Mouse (Mus musculus): ENCODE results near the gene Car10. TPM values are rescaled to one million over a fixed set of nuclear protein-coding genes. Genes with fewer than 3 reads are reported as not detected.
A peak's percentile ranks its signal among the peaks of the same experiment; 100 is the strongest.

Car10 gene
- polyA plus RNA-seq, 1 experiment from 2014 or later, result 5.8 TPM

DNA sequence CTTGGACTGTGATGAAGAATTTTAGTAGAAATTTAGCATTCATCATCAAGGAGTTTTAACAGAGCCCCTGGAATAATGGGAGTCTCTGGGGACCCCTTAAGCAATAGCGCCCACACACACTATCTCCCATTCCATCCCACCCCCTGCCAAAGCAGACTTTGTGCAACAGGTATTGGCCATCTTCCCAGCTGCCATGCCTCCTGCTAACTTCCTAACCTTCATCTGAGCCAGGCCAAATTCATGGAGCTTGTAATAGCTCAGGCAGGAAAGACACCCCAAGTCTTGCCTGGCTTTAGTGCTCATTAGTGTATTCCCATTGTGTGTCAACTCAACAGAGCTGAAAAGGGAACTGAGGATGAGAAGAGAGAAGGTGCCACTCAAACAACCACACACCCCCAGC, 481.8 kb downstream of the Car10 start:
- Histone ChIP-seq H3K27me3 (ENCODE audit: control insufficient read depth, insufficient read depth, low read length) (no peaks in the 10 kb centered on the region), H3K4me2 (replicated peaks; ENCODE audit: low read depth, low read length) (no peak overlapping the region), H3K27ac (ENCODE audit: low read depth, low read length) (no peak overlapping the region), H3K36me3 (ENCODE audit: control insufficient read depth, insufficient read depth, low read length) (no peaks in the 10 kb centered on the region), H3K9ac (ENCODE audit: low read depth, low read length) (no peak overlapping the region), H3K4me3 (ENCODE audit: low read depth, low read length) (no peak overlapping the region), H3K9me3 (ENCODE audit: control insufficient read depth, low read length) (no peaks in the 10 kb centered on the region), H3K4me1 (replicated peaks; ENCODE audit: control insufficient read depth, insufficient read depth, low read length) (no peaks in the 10 kb centered on the region)
- ATAC-seq (ENCODE audit: low FRiP score) (no peak), DNase-seq (ENCODE audit: low spot score) (no peak)
- WGBS, result 100% methylated on average over 1 of the region's 1 CpGs

- H3K4me1 ChIP-seq (replicated peaks; ENCODE audit: control insufficient read depth, insufficient read depth, low read length), result no peaks in the 10 kb centered on the region
- no peak for DNase-seq (ENCODE audit: low spot score)
- no peak overlapping the region for H3K4me2 ChIP-seq (replicated peaks; ENCODE audit: low read depth, low read length)
- H3K27me3 ChIP-seq (ENCODE audit: control insufficient read depth, insufficient read depth, low read length), result no peaks in the 10 kb centered on the region
- H3K27ac ChIP-seq (ENCODE audit: low read depth, low read length), result no peak overlapping the region
- ATAC-seq (ENCODE audit: low FRiP score), result no peak
- H3K4me3 ChIP-seq (ENCODE audit: low read depth, low read length), result no peak overlapping the region
- no peak overlapping the region for H3K9ac ChIP-seq (ENCODE audit: low read depth, low read length)
- no peaks in the 10 kb centered on the region for H3K36me3 ChIP-seq (ENCODE audit: control insufficient read depth, insufficient read depth, low read length)
- 71% methylated on average over 4 of the region's 4 CpGs for WGBS
- H3K9me3 ChIP-seq (ENCODE audit: control insufficient read depth, low read length), result no peaks in the 10 kb centered on the region
These were observed 483.5 kb downstream of the Car10 start for GRCm38 (mm10) chr11:93581326-93581725.

GRCm38 (mm10) chr11:93587788-93588187, 490.0 kb downstream of the Car10 start:
- no peaks in the 10 kb centered on the region for H3K27me3 ChIP-seq (ENCODE audit: control insufficient read depth, insufficient read depth, low read length)
- H3K36me3 ChIP-seq (ENCODE audit: control insufficient read depth, insufficient read depth, low read length), result no peaks in the 10 kb centered on the region
- no peaks in the 10 kb centered on the region for H3K9me3 ChIP-seq (ENCODE audit: control insufficient read depth, low read length)
- no peak overlapping the region for H3K9ac ChIP-seq (ENCODE audit: low read depth, low read length)
- no peak overlapping the region for H3K27ac ChIP-seq (ENCODE audit: low read depth, low read length)
- 89% methylated on average over 4 of the region's 4 CpGs for WGBS
- no peak overlapping the region for H3K4me3 ChIP-seq (ENCODE audit: low read depth, low read length)
- no peak for DNase-seq (ENCODE audit: low spot score)
- H3K4me1 ChIP-seq (replicated peaks; ENCODE audit: control insufficient read depth, insufficient read depth, low read length), result no peaks in the 10 kb centered on the region
- H3K4me2 ChIP-seq (replicated peaks; ENCODE audit: low read depth, low read length), result no peak overlapping the region
- no peak for ATAC-seq (ENCODE audit: low FRiP score)

DNA sequence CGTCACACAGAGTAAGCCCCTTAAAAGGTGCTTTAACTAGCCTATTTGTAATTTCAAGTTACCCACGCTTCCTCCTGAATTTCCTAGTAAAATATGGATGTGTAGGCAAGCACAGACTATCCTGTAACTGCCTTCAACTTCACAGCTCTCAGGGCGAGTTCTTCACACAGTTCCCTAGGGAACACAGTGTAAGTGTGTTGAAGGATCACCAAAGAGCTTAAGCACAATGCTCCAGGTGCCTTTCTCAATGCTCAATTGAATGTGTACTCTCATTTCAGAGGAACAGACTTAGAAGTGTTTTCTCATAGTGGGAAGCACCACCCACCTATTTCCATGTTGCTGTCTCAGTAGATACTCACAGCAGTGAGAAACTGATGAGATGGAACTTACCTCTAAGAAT, 492.8 kb downstream of the Car10 start:
- Histone ChIP-seq H3K4me1 (replicated peaks; ENCODE audit: control insufficient read depth, insufficient read depth, low read length) (no peaks in the 10 kb centered on the region), H3K9ac (ENCODE audit: low read depth, low read length) (no peak overlapping the region), H3K9me3 (ENCODE audit: control insufficient read depth, low read length) (no peaks in the 10 kb centered on the region), H3K27me3 (ENCODE audit: control insufficient read depth, insufficient read depth, low read length) (no peaks in the 10 kb centered on the region), H3K27ac (ENCODE audit: low read depth, low read length) (no peak overlapping the region), H3K4me2 (replicated peaks; ENCODE audit: low read depth, low read length) (no peak overlapping the region), H3K4me3 (ENCODE audit: low read depth, low read length) (no peak overlapping the region), H3K36me3 (ENCODE audit: control insufficient read depth, insufficient read depth, low read length) (no peaks in the 10 kb centered on the region)
- no peak for ATAC-seq (ENCODE audit: low FRiP score)
- no peak for DNase-seq (ENCODE audit: low spot score)
- 79% methylated on average over 3 of the region's 3 CpGs for WGBS

GRCm38 (mm10) chr11:93594033-93594432, 496.2 kb downstream of the Car10 start:
- no peak overlapping the region for H3K9ac ChIP-seq (ENCODE audit: low read depth, low read length)
- H3K36me3 ChIP-seq (ENCODE audit: control insufficient read depth, insufficient read depth, low read length), result no peaks in the 10 kb centered on the region
- H3K4me1 ChIP-seq (replicated peaks; ENCODE audit: control insufficient read depth, insufficient read depth, low read length), result no peaks in the 10 kb centered on the region
- DNase-seq (ENCODE audit: low spot score) (peak; percentile 38), ATAC-seq (ENCODE audit: low FRiP score) (peak; percentile 59)
- no peak overlapping the region for H3K4me2 ChIP-seq (replicated peaks; ENCODE audit: low read depth, low read length)
- H3K27ac ChIP-seq (ENCODE audit: low read depth, low read length), result no peak overlapping the region
- H3K27me3 ChIP-seq (ENCODE audit: control insufficient read depth, insufficient read depth, low read length), result no peaks in the 10 kb centered on the region
- WGBS, result 40% methylated on average over 2 of the region's 2 CpGs
- H3K9me3 ChIP-seq (ENCODE audit: control insufficient read depth, low read length), result no peaks in the 10 kb centered on the region
- H3K4me3 ChIP-seq (ENCODE audit: low read depth, low read length), result no peak overlapping the region

GRCm38 (mm10) chr11:93598175-93598574, 500.3 kb downstream of the Car10 start:
- no peaks in the 10 kb centered on the region for H3K9me3 ChIP-seq (ENCODE audit: control insufficient read depth, low read length)
- H3K27me3 ChIP-seq (ENCODE audit: control insufficient read depth, insufficient read depth, low read length), result no peaks in the 10 kb centered on the region
- H3K4me1 ChIP-seq (replicated peaks; ENCODE audit: control insufficient read depth, insufficient read depth, low read length), result no peaks in the 10 kb centered on the region
- H3K27ac ChIP-seq (ENCODE audit: low read depth, low read length), result no peak overlapping the region
- no peak overlapping the region for H3K4me3 ChIP-seq (ENCODE audit: low read depth, low read length)
- no peak overlapping the region for H3K9ac ChIP-seq (ENCODE audit: low read depth, low read length)
- 74% methylated on average over 4 of the region's 4 CpGs for WGBS
- no peak overlapping the region for H3K4me2 ChIP-seq (replicated peaks; ENCODE audit: low read depth, low read length)
- ATAC-seq (ENCODE audit: low FRiP score) (no peak), DNase-seq (ENCODE audit: low spot score) (no peak)
- no peaks in the 10 kb centered on the region for H3K36me3 ChIP-seq (ENCODE audit: control insufficient read depth, insufficient read depth, low read length)

GRCm38 (mm10) chr11:93599755-93600154, 501.9 kb downstream of the Car10 start:
- H3K4me1 ChIP-seq (replicated peaks; ENCODE audit: control insufficient read depth, insufficient read depth, low read length), result no peaks in the 10 kb centered on the region
- no peaks in the 10 kb centered on the region for H3K27me3 ChIP-seq (ENCODE audit: control insufficient read depth, insufficient read depth, low read length)
- H3K4me2 ChIP-seq (replicated peaks; ENCODE audit: low read depth, low read length), result no peak overlapping the region
- H3K36me3 ChIP-seq (ENCODE audit: control insufficient read depth, insufficient read depth, low read length), result no peaks in the 10 kb centered on the region
- 91% methylated on average over 3 of the region's 3 CpGs for WGBS
- ATAC-seq (ENCODE audit: low FRiP score), result no peak
- H3K9me3 ChIP-seq (ENCODE audit: control insufficient read depth, low read length), result no peaks in the 10 kb centered on the region
- DNase-seq (ENCODE audit: low spot score), result no peak
- no peak overlapping the region for H3K4me3 ChIP-seq (ENCODE audit: low read depth, low read length)
- no peak overlapping the region for H3K27ac ChIP-seq (ENCODE audit: low read depth, low read length)
- no peak overlapping the region for H3K9ac ChIP-seq (ENCODE audit: low read depth, low read length)

DNA sequence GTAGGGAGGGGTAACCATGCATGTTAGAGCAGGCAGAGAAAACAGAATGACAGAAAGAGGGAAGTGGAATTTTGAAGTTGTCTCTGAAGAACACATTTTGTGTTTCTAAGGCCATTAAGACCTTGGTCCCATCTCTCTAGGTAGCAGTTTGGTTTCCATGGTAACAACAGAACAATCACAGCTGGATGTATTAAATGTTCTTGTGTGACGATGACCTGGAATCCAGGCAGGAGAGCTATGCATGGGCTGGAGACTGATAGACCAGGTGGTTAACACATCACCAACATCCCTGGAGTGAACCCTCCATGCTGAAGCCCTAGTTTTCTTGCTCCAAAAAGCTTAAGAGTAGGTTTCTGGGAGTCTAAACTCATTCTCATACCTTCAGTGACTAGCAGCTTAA, 505.7 kb downstream of the Car10 start:
- H3K4me1 ChIP-seq (replicated peaks; ENCODE audit: control insufficient read depth, insufficient read depth, low read length), result no peaks in the 10 kb centered on the region
- no peak for DNase-seq (ENCODE audit: low spot score)
- no peak for ATAC-seq (ENCODE audit: low FRiP score)
- no peak overlapping the region for H3K4me3 ChIP-seq (ENCODE audit: low read depth, low read length)
- 78% methylated on average over 1 of the region's 1 CpGs for WGBS
- no peaks in the 10 kb centered on the region for H3K36me3 ChIP-seq (ENCODE audit: control insufficient read depth, insufficient read depth, low read length)
- no peaks in the 10 kb centered on the region for H3K9me3 ChIP-seq (ENCODE audit: control insufficient read depth, low read length)
- no peak overlapping the region for H3K27ac ChIP-seq (ENCODE audit: low read depth, low read length)
- no peaks in the 10 kb centered on the region for H3K27me3 ChIP-seq (ENCODE audit: control insufficient read depth, insufficient read depth, low read length)
- H3K9ac ChIP-seq (ENCODE audit: low read depth, low read length), result no peak overlapping the region
- no peak overlapping the region for H3K4me2 ChIP-seq (replicated peaks; ENCODE audit: low read depth, low read length)

DNA sequence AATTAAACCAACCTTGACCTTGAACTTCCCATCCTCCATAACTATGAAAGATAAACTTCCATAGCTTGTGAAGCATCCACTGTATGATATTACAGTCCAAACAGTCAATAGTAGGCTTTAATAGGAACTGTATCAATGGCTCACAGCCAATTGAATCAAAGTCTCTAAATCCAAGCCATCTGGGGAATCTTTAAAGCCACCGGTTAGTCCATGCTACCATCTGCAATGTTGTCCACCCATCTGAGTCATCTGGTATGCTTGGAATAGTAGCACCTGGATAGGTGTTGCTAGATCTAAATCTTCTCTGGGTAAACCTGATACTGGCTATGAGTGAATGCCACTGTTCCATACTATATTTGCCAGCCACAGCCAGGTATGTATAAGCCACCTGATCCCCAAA, 509.3 kb downstream of the Car10 start:
- Histone ChIP-seq H3K4me2 (replicated peaks; ENCODE audit: low read depth, low read length) (no peak overlapping the region), H3K27me3 (ENCODE audit: control insufficient read depth, insufficient read depth, low read length) (no peaks in the 10 kb centered on the region), H3K27ac (ENCODE audit: low read depth, low read length) (no peak overlapping the region), H3K9ac (ENCODE audit: low read depth, low read length) (no peak overlapping the region), H3K4me1 (replicated peaks; ENCODE audit: control insufficient read depth, insufficient read depth, low read length) (no peaks in the 10 kb centered on the region), H3K4me3 (ENCODE audit: low read depth, low read length) (no peak overlapping the region), H3K9me3 (ENCODE audit: control insufficient read depth, low read length) (no peaks in the 10 kb centered on the region), H3K36me3 (ENCODE audit: control insufficient read depth, insufficient read depth, low read length) (no peaks in the 10 kb centered on the region)
- 89% methylated on average over 1 of the region's 1 CpGs for WGBS
- no peak for ATAC-seq (ENCODE audit: low FRiP score)
- DNase-seq (ENCODE audit: low spot score), result no peak

All from hindbrain, embryonic 11.5 days (tissue).